Mouse (Mus musculus) kidney, embryonic 14.5 days (tissue): ENCODE data around the gene Aloxe3. TPM values are rescaled to one million over a fixed set of nuclear protein-coding genes. Genes with fewer than 3 reads are reported as not detected.
A peak's percentile ranks its signal among the peaks of the same experiment; 100 is the strongest.

Experiments
- ATAC-seq: fragments of 200-750 bp; cut with Nextera tagmentation; 2 replicates; pipeline ENCODE4 v1.8.0; 2017; ENCODE audit warnings: moderate number of reproducible peaks, mild to moderate bottlenecking, moderate TSS enrichment, moderate library complexity; ENCODE audit not compliant: low FRiP score, low TSS enrichment
- H3K27ac ChIP-seq: fragments of 300-500 bp; sonication (generic); 2 replicates; pipeline ENCODE4 v1.5.1; 2014; ENCODE audit warnings: low read depth, mild to moderate bottlenecking, low read length, moderate library complexity, mixed read lengths
- H3K27me3 ChIP-seq: fragments of 300-500 bp; sonication (generic); 2 replicates; pipeline ENCODE4 v1.6.1; 2014; ENCODE audit warnings: mild to moderate bottlenecking, low read length; ENCODE audit not compliant: control insufficient read depth, insufficient read depth
- H3K36me3 ChIP-seq: fragments of 300-500 bp; sonication (generic); 2 replicates; pipeline ENCODE4 v1.6.1; 2014; ENCODE audit warnings: low read length, mixed read lengths; ENCODE audit not compliant: control insufficient read depth, insufficient read depth
- H3K4me1 ChIP-seq: fragments of 300-500 bp; sonication (generic); 2 replicates; pipeline ENCODE4 v1.6.1; 2014; ENCODE audit warnings: low read length, mixed read lengths; ENCODE audit not compliant: control insufficient read depth, insufficient read depth
- H3K4me2 ChIP-seq: fragments of 300-500 bp; sonication (generic); replicated peaks from 2 replicates; pipeline ENCODE4 v1.6.1; 2014; ENCODE audit warnings: low read depth, mild to moderate bottlenecking, low read length
- H3K4me3 ChIP-seq: fragments of 300-500 bp; sonication (generic); 2 replicates; pipeline ENCODE4 v1.5.1; 2014; ENCODE audit warnings: mild to moderate bottlenecking, low read length
- H3K9ac ChIP-seq: fragments of 300-500 bp; sonication (generic); 2 replicates; pipeline ENCODE4 v1.6.1; 2014; ENCODE audit warnings: low read depth, mild to moderate bottlenecking, low read length, moderate library complexity
- H3K9me3 ChIP-seq: fragments of 300-500 bp; sonication (generic); 2 replicates; pipeline ENCODE4 v1.6.1; 2016; ENCODE audit warnings: low read length; ENCODE audit not compliant: control insufficient read depth
- WGBS: fragments of 180-500 bp; shearing (Covaris S2); extraction: QIAGEN DNeasy Blood & Tissue Kit; methylation state at CpG from one replicate; pipeline ENCODE4 v1.1.7; 2014; 5-methylcytosine and 5-hydroxymethylcytosine counted together
- polyA plus RNA-seq: library from polyadenylated mRNA; unstranded; fragments of >200 nt; fragmentation: Nextera tagmentation; extraction: Ambion mirVana; gene quantifications from 2 replicates; pipeline ENCODE4 v1.2.1, GENCODE M21; 2014

Aloxe3 gene
- polyA plus RNA-seq, 1 experiment from 2014 or later: 0.54 TPM

DNA sequence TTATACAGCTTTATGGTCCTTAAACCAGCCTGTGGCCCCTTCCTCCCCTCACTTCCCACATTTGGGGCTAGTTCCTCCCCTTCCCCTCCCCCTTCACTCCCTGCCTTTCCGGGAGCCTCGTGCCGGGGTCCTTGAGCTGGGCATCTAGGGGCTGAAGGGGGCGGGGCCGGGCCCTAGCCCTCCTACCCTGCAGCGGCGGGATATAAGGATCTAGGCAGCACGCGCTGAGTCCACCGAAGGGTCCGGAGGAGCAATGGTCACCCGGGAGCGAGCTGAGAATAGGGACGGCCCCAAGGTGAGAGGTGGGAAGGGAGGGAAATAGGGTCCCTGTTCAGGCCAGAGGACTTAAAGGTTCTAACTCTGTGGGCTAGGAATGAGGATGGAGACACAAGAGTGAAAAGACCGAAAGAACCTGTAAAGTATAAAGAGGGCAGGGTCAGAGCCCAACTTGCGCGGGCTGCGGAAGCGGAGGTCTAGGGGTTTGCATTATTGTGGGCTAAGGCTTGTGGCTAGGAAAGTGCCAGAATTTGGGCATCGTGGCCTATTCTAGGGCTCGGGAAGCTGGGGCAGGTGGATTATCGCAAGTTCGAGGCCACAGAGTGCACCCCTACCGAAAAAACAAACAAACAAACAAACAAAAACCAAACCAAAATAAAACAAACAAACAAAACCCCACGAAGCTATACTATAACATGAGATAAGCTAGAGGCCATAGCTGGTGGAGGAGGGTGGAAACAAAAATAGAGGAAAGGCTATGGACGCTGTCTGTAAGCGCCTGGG lies 5.3 kb upstream of the Aloxe3 start, which contains the start of gene Hes7:
Hes7 (plus strand) TSS at position 184 of the 780 bp plus-strand sequence.
- Histone ChIP-seq H3K27ac (no peak within 1 kb of the TSS), H3K36me3 (no peaks in the 10 kb centered on the region), H3K4me1 (peaks cover 20% of the 10 kb centered on the region; the same call in 1 of the 2 replicates), H3K27me3 (no peaks in the 10 kb centered on the region), H3K9ac (peak within 1 kb of the TSS; percentile 62), H3K4me2 (peak within 1 kb of the TSS; percentile 95), H3K4me3 (peak within 1 kb of the TSS; percentile 80), H3K9me3 (no peaks in the 10 kb centered on the region)
- 2% methylated on average over 27 of the region's 27 CpGs for WGBS
- no peak for ATAC-seq

DNA sequence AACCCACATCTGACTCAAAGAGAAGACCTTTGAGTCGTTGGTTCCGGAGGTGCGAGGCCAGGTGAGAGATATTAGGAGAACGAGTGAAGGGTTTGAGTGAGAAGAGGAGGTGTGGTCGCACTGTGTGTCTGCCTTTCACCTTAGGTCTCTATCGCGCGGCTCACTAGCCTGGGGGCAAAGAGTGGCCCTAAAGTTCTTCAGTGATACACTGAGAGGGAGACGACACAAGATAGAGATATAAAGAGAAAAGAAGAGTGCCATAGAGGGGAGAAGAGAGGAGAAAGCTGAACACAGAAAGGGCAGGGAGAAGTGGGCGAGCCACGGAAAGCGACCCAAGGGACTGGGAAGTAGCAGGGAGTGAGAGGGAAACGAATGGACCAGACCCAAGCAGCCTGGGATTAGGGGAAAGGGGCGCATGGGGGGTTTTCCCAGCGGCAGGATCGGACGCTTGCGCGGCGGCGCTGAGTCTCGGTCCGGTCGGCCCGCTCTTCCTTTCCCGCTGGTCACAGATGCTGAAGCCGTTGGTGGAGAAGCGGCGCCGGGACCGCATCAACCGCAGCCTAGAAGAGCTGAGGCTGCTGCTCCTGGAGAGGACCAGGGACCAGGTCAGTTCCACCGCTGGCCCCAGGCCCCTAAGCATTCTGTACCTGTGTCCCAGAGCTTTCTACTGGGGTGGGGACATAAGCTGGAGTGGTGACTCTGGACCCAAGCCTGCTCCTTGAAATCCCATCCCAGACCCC lies 4.5 kb upstream of the Aloxe3 start:
- peaks cover 26% of the 10 kb centered on the region; the same call in 1 of the 2 replicates for H3K4me1 ChIP-seq
- peak overlapping the region; percentile 80 for H3K4me3 ChIP-seq
- no peaks in the 10 kb centered on the region for H3K27me3 ChIP-seq
- ATAC-seq: no peak
- H3K9me3 ChIP-seq: no peaks in the 10 kb centered on the region
- H3K36me3 ChIP-seq: no peaks in the 10 kb centered on the region
- under 1% methylated on average over 33 of the region's 33 CpGs for WGBS
- no peak overlapping the region for H3K27ac ChIP-seq
- H3K4me2 ChIP-seq: peak overlapping the region; percentile 95
- peak overlapping the region; percentile 62 for H3K9ac ChIP-seq

DNA sequence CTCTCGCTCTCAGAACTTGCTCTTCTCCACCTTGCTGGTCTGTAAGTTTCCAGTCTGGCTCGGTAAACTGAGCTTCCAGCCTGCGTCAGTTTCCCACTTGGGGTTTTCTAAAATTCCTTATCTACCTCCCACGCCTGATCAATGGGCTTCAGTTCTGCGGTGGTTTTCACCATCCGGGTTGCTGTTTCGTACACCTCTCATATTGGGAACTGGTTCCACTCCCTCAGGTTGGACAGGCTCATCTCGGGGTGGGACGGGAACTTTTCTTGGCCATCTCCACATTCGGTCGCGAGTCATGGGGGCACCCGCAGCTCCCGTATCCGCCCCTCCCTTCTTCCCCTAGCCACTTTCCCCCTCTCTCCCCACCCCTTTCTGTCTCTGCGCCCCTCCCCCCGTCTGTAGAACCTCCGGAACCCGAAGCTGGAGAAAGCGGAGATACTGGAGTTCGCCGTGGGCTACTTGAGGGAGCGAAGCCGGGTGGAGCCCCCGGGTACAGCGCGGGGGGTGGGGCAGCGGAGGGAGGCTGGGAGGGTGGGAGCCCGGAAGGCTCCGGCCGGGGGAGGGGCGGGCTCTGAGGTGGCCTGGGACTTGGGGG lies 3.9 kb upstream of the Aloxe3 start:
- peaks cover 30% of the 10 kb centered on the region; the same call in 1 of the 2 replicates for H3K4me1 ChIP-seq
- H3K4me3 ChIP-seq: peak overlapping the region; percentile 80
- no peak for ATAC-seq
- H3K9ac ChIP-seq: peak overlapping the region; percentile 62
- H3K27ac ChIP-seq: peak overlapping the region; percentile 78; the same call in 1 of the 2 replicates
- H3K4me2 ChIP-seq: peak overlapping the region; percentile 95
- 1% methylated on average over 28 of the region's 32 CpGs for WGBS
- no peaks in the 10 kb centered on the region for H3K27me3 ChIP-seq
- H3K9me3 ChIP-seq: no peaks in the 10 kb centered on the region
- H3K36me3 ChIP-seq: no peaks in the 10 kb centered on the region

DNA sequence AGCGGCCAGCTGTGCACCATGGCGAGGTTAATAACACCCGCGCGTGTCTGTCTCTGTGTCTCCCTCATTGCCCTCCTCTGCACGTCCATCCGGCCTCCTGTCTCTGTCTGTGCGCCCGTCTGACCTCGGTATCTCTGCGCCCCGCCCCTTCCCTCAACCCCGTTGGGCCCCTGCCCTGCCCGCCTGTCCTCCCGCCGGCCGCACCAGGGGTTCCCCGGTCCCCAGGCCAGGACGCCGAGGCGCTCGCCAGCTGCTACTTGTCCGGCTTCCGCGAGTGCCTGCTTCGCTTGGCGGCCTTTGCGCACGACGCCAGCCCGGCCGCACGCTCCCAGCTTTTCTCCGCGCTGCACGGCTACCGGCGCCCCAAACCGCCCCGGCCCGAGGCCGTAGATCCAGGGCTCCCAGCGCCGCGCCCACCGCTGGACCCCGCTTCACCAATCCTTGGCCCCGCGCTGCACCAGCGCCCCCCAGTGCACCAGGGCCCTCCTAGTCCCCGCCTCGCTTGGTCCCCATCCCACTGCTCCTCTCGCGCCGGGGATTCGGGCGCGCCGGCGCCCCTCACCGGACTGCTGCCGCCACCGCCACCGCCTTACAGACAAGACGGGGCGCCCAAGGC lies 3.3 kb upstream of the Aloxe3 start, which contains the start of gene 9130213A22Rik:
9130213A22Rik (minus strand) TSS at position 254 of the 616 bp plus-strand sequence.
- under 1% methylated on average over 62 of the region's 66 CpGs for WGBS
- Histone ChIP-seq H3K4me2 (peak within 1 kb of the TSS; percentile 95), H3K9ac (peak within 1 kb of the TSS; percentile 62), H3K4me3 (peak within 1 kb of the TSS; percentile 80), H3K27ac (peak within 1 kb of the TSS; percentile 78), H3K9me3 (no peaks in the 10 kb centered on the region), H3K36me3 (no peaks in the 10 kb centered on the region), H3K27me3 (no peaks in the 10 kb centered on the region), H3K4me1 (peaks cover 30% of the 10 kb centered on the region; the same call in 1 of the 2 replicates)
- ATAC-seq: peak; percentile 65

DNA sequence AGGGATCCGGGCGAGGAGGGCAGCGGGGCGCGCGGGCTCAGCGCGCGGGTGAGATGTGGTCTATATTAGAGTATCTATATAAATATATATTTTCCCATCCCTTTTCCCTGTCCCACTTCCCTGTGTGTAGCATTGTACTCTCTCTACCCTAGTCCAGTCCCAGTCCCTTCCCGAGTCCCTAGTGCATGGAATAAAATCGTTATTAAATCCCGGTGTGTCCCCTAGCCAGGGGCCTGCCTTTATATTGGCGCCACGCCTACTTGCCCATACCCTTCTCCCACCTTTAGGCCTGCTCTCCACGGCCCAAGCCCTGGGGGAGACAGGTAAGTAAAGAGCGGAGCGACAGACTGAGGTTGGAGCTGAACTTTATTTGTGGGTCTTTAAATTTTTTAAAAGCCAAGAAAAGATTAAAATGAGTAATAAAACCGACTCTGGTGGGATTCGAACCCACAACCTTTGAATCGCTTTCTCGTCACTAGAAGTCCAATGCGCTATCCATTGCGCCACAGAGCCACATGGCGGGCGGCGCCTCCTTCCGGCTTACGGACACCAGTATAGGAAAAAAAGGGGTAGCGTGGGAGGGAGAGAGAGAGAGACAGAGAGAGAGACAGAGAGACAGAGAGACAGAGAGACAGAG lies 2.5 kb upstream of the Aloxe3 start:
- H3K9me3 ChIP-seq: no peaks in the 10 kb centered on the region
- H3K27ac ChIP-seq: peak overlapping the region; percentile 78
- peak; percentile 5; the same call in 1 of the 2 replicates for ATAC-seq
- peak overlapping the region; percentile 95 for H3K4me2 ChIP-seq
- no peaks in the 10 kb centered on the region for H3K36me3 ChIP-seq
- peak overlapping the region; percentile 62 for H3K9ac ChIP-seq
- under 1% methylated on average over 29 of the region's 29 CpGs for WGBS
- H3K4me3 ChIP-seq: peak overlapping the region; percentile 80
- H3K27me3 ChIP-seq: no peaks in the 10 kb centered on the region
- peaks cover 30% of the 10 kb centered on the region; the same call in 1 of the 2 replicates for H3K4me1 ChIP-seq

DNA sequence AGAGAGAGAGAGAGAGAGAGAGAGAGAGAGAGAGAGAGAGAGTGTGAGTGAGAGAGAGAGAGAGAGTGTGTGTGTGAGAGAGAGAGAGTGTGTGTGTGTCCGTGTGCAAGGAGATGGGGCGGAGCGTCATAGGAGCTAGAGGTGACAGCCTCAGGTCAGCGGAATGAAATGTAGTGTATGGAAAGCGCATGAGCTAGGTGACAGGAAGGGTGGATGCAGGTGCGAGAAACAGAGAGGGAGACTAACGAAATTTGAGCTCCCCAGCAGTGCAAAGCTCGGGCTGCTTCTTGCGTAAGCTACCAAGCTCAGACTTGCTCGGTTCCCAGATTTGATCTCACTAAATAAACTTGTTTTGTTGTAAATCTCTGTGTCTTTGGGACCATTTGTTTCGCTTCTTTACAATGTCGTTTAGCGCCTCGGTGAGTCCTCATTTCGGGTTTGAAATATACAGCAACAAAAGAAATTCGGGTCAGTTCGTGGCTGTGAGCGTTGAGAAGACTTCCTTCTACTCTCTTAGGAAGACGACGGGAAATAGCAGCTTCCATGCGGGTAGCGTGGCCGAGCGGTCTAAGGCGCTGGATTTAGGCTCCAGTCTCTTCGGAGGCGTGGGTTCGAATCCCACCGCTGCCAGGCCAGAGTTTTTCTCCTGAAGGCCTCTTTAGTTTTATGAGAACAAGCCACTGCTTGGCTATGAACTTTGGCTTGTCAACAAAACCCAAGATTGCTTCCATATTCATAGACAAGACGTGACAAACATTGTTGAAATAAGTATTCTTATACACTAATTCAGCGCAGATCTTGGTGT lies 1.8 kb upstream of the Aloxe3 start:
- Histone ChIP-seq H3K27ac (0 out of 2 replicates have a peak overlapping the region, but pooled peaks have one; percentile 62), H3K27me3 (no peaks in the 10 kb centered on the region), H3K4me1 (peaks cover 30% of the 10 kb centered on the region; the same call in 1 of the 2 replicates), H3K9ac (peak overlapping the region; percentile 51; the same call in 1 of the 2 replicates), H3K4me3 (peak overlapping the region; percentile 80), H3K4me2 (peak overlapping the region; percentile 95), H3K36me3 (no peaks in the 10 kb centered on the region), H3K9me3 (no peaks in the 10 kb centered on the region)
- under 1% methylated on average over 31 of the region's 31 CpGs for WGBS
- peak; percentile 58 for ATAC-seq

DNA sequence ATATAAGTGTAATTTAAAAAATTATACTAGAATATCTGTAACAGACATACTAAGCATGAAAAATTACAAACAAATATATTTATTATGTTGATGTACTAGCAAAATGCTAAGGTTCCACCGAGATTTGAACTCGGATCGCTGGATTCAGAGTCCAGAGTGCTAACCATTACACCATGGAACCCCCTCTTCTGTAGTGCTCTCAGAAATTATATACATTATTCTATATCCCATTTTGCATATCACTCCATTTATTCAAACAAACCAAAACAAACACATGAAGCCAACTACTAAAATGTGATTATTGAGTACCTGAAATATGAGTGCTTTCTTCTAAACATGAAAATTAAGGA lies 1.2 kb upstream of the Aloxe3 start:
- ATAC-seq: peak; percentile 10; the same call in 1 of the 2 replicates
- Histone ChIP-seq H3K4me3 (peak overlapping the region; percentile 80), H3K9me3 (no peaks in the 10 kb centered on the region), H3K9ac (no peak overlapping the region), H3K4me2 (peak overlapping the region; percentile 95), H3K27ac (no peak overlapping the region), H3K36me3 (no peaks in the 10 kb centered on the region), H3K27me3 (no peaks in the 10 kb centered on the region), H3K4me1 (peaks cover 26% of the 10 kb centered on the region; the same call in 1 of the 2 replicates)
- WGBS: under 1% methylated on average over 3 of the region's 3 CpGs
